Mouse (Mus musculus): ENCODE measurements around the gene Slc5a5.
"Not testable (repeated sequence)": the region's sequence is repeated elsewhere in the genome, so short reads cannot be mapped to it uniquely, and the experiment has no call there.

The Slc5a5 gene

GRCm38 (mm10) chr8:70902211-70902610, 9.7 kb upstream of the Slc5a5 start:
- no peak for DNase-seq (ENCODE audit: low spot score)

GRCm38 (mm10) chr8:70900872-70901387, 8.4 kb upstream of the Slc5a5 start:
- DNase-seq (ENCODE audit: low spot score) = no peak

GRCm38 (mm10) chr8:70899226-70899625, 6.7 kb upstream of the Slc5a5 start:
- no peak for DNase-seq (ENCODE audit: low spot score)

- no peak for DNase-seq (ENCODE audit: low spot score)
Observed at GRCm38 (mm10) chr8:70898661-70899198, 6.2 kb upstream of the Slc5a5 start.

- DNase-seq (ENCODE audit: low spot score) = peak; percentile 91
Observed at GRCm38 (mm10) chr8:70897681-70898413, 5.3 kb upstream of the Slc5a5 start.

- DNase-seq (ENCODE audit: low spot score) = peak; percentile 98
Observed at GRCm38 (mm10) chr8:70897021-70897680, 4.6 kb upstream of the Slc5a5 start, which contains the start of gene Rpl18a. TSS of gene Rpl18a (minus strand) at chr8:70897412.

- DNase-seq (ENCODE audit: low spot score) = peak; percentile 15
Observed at GRCm38 (mm10) chr8:70896316-70897020, 3.9 kb upstream of the Slc5a5 start.

GRCm38 (mm10) chr8:70895571-70896259, 3.2 kb upstream of the Slc5a5 start:
- DNase-seq (ENCODE audit: low spot score) = not testable (repeated sequence)

- DNase-seq (ENCODE audit: low spot score) = no peak
Observed at GRCm38 (mm10) chr8:70894771-70895545, 2.4 kb upstream of the Slc5a5 start.

- DNase-seq (ENCODE audit: low spot score) = no peak
Observed at GRCm38 (mm10) chr8:70894385-70894720, 1.8 kb upstream of the Slc5a5 start.

- peak; percentile 94 for DNase-seq (ENCODE audit: low spot score)
Observed at GRCm38 (mm10) chr8:70893656-70894384, 1.3 kb upstream of the Slc5a5 start.

GRCm38 (mm10) chr8:70892896-70893655, 519 bp upstream of the Slc5a5 start:
- DNase-seq (ENCODE audit: low spot score) = peak; percentile 14

GRCm38 (mm10) chr8:70891356-70891755, 1.2 kb downstream of the Slc5a5 start:
- peak; percentile 26 for DNase-seq (ENCODE audit: low spot score)

GRCm38 (mm10) chr8:70890656-70891055, 1.9 kb downstream of the Slc5a5 start:
- no peak for DNase-seq (ENCODE audit: low spot score)

GRCm38 (mm10) chr8:70887669-70888068, 4.9 kb downstream of the Slc5a5 start:
- DNase-seq (ENCODE audit: low spot score) = peak; percentile 53

GRCm38 (mm10) chr8:70885612-70886011, 6.9 kb downstream of the Slc5a5 start:
- peak; percentile 46 for DNase-seq (ENCODE audit: low spot score)

GRCm38 (mm10) chr8:70884683-70885082, 7.9 kb downstream of the Slc5a5 start:
- DNase-seq (ENCODE audit: low spot score) = no peak

- DNase-seq (ENCODE audit: low spot score) = no peak
Observed at GRCm38 (mm10) chr8:70884186-70884585, 8.4 kb downstream of the Slc5a5 start.

GRCm38 (mm10) chr8:70880546-70880945, 12.0 kb downstream of the Slc5a5 start:
- DNase-seq (ENCODE audit: low spot score) = no peak

GRCm38 (mm10) chr8:70880126-70880525, 12.4 kb downstream of the Slc5a5 start:
- DNase-seq (ENCODE audit: low spot score) = no peak

Data from retina, embryonic 14.5 days (tissue).